Mouse (Mus musculus) T-helper 17 cell (primary cell): ENCODE results near the gene E030018B13Rik.

Experiments
- in situ Hi-C, 2 experiments: fragments of 300-600 bp; cut with MboI, MseI; formaldehyde crosslinking; loops; 1 replicate in 1 of 2; 2 replicates in 1 of 2; pipeline ENCODE4 v1.15.1; 2025; ENCODE audit warnings: high pct_unique_total_duplicates in 2 of 2

The E030018B13Rik gene

GRCm38 (mm10) chr7:63934530-63934929 is 17.9 kb downstream of the E030018B13Rik start:
- in situ Hi-C loops: loop anchor here in 1 of 2 experiments (10.0 kb wide), 1 partner anchor 180 kb away; no protein-coding TSS in a partner anchor

- in situ Hi-C loops: loop anchor here in 1 of 2 experiments (10.0 kb wide), 1 partner anchor 181 kb away; no protein-coding TSS in a partner anchor
These were observed 19.1 kb downstream of the E030018B13Rik start for GRCm38 (mm10) chr7:63935809-63936187.

GRCm38 (mm10) chr7:63936188-63936985 is 19.7 kb downstream of the E030018B13Rik start:
- in situ Hi-C loops: loop anchor here in 1 of 2 experiments (10.0 kb wide), 1 partner anchor 182 kb away; no protein-coding TSS in a partner anchor

GRCm38 (mm10) chr7:63936986-63937235 is 20.3 kb downstream of the E030018B13Rik start:
- in situ Hi-C loops: loop anchor here in 1 of 2 experiments (10.0 kb wide), 1 partner anchor 182 kb away; no protein-coding TSS in a partner anchor

- in situ Hi-C loops: loop anchor here in 1 of 2 experiments (10.0 kb wide), 1 partner anchor 183 kb away; no protein-coding TSS in a partner anchor
These were observed 20.8 kb downstream of the E030018B13Rik start for GRCm38 (mm10) chr7:63937236-63938065.

GRCm38 (mm10) chr7:63938066-63938913 is 21.6 kb downstream of the E030018B13Rik start:
- in situ Hi-C loops: loop anchor here in 1 of 2 experiments (10.0 kb wide), 1 partner anchor 183 kb away; no protein-coding TSS in a partner anchor

- in situ Hi-C loops: loop anchor here in 1 of 2 experiments (10.0 kb wide), 1 partner anchor 184 kb away; no protein-coding TSS in a partner anchor
These were observed 22.3 kb downstream of the E030018B13Rik start, which contains the start of gene Klf13 for GRCm38 (mm10) chr7:63938914-63939396. TSS of gene Klf13 (minus strand) at chr7:63938915.

GRCm38 (mm10) chr7:63939397-63939951 is 22.8 kb downstream of the E030018B13Rik start:
- in situ Hi-C loops: loop anchor here in 1 of 2 experiments (10.0 kb wide), 1 partner anchor 185 kb away; no protein-coding TSS in a partner anchor

GRCm38 (mm10) chr7:63940321-63940720 is 23.7 kb downstream of the E030018B13Rik start:
- in situ Hi-C loops: loop anchor here (5.0 to 10.0 kb wide), 6 partner anchors 54 to 207 kb away; no protein-coding TSS in a partner anchor

GRCm38 (mm10) chr7:63941050-63941449 is 24.4 kb downstream of the E030018B13Rik start:
- in situ Hi-C loops: loop anchor here (5.0 to 10.0 kb wide), 6 partner anchors 54 to 206 kb away; no protein-coding TSS in a partner anchor

GRCm38 (mm10) chr7:63941501-63941900 is 24.8 kb downstream of the E030018B13Rik start:
- in situ Hi-C loops: loop anchor here (5.0 to 10.0 kb wide), 6 partner anchors 53 to 206 kb away; no protein-coding TSS in a partner anchor

- in situ Hi-C loops: loop anchor here (5.0 to 10.0 kb wide), 6 partner anchors 51 to 203 kb away; no protein-coding TSS in a partner anchor
These were observed 27.3 kb downstream of the E030018B13Rik start for GRCm38 (mm10) chr7:63943946-63944345.

GRCm38 (mm10) chr7:63947514-63948487 is 31.1 kb downstream of the E030018B13Rik start:
- in situ Hi-C loops: loop anchor here (10.0 kb wide), 2 partner anchors 47 to 57 kb away; no protein-coding TSS in a partner anchor

GRCm38 (mm10) chr7:63949176-63949575 is 32.5 kb downstream of the E030018B13Rik start:
- in situ Hi-C loops: loop anchor here (10.0 kb wide), 2 partner anchors 46 to 56 kb away; no protein-coding TSS in a partner anchor

- in situ Hi-C loops: loop anchor here in 1 of 2 experiments (25.0 kb wide), 1 partner anchor 1689 kb away; no protein-coding TSS in a partner anchor
These were observed 34.4 kb downstream of the E030018B13Rik start for GRCm38 (mm10) chr7:63950931-63951607.

- in situ Hi-C loops: loop anchor here in 1 of 2 experiments (25.0 kb wide), 1 partner anchor 1690 kb away; no protein-coding TSS in a partner anchor
These were observed 35.6 kb downstream of the E030018B13Rik start for GRCm38 (mm10) chr7:63952077-63952898.

GRCm38 (mm10) chr7:63955440-63955839 is 38.8 kb downstream of the E030018B13Rik start:
- in situ Hi-C loops: loop anchor here in 1 of 2 experiments (25.0 kb wide), 1 partner anchor 1693 kb away; no protein-coding TSS in a partner anchor
